Mouse (Mus musculus) cerebellum, adult 9-11 months (tissue): Measurements from ENCODE around the gene Tbc1d16.
"Not testable (repeated sequence)": the region's sequence is repeated elsewhere in the genome, so short reads cannot be mapped to it uniquely, and the experiment has no call there.

Experiments
- DNase-seq: peaks from one replicate; pipeline ENCODE4 v3.0.0; 2022

Tbc1d16 gene

GRCm38 (mm10) chr11:119228091-119228781 is at the start of gene Tbc1d16, which contains the start of gene Ccdc40:
Tbc1d16 (minus strand) TSS chr11:119228499.
Ccdc40 (plus strand) TSS chr11:119228572.
- peak; percentile 74 for DNase-seq

GRCm38 (mm10) chr11:119273186-119273930 is 45.1 kb upstream of the Tbc1d16 start:
- DNase-seq, result no peak

- not testable (repeated sequence) for DNase-seq
Measured at GRCm38 (mm10) chr11:119272492-119272891, 44.2 kb upstream of the Tbc1d16 start.

GRCm38 (mm10) chr11:119268557-119269195 is 40.4 kb upstream of the Tbc1d16 start:
- peak; percentile 62 for DNase-seq

- peak; percentile 96 for DNase-seq
Measured at GRCm38 (mm10) chr11:119267768-119268556, 39.7 kb upstream of the Tbc1d16 start, which contains the start of gene Gaa. Gaa (plus strand) TSS chr11:119267887.

GRCm38 (mm10) chr11:119267241-119267674 is 39.0 kb upstream of the Tbc1d16 start:
- DNase-seq, result peak; percentile 90

GRCm38 (mm10) chr11:119265811-119266210 is 37.5 kb upstream of the Tbc1d16 start:
- DNase-seq, result peak; percentile 27

GRCm38 (mm10) chr11:119264413-119264812 is 36.1 kb upstream of the Tbc1d16 start:
- peak; percentile 42 for DNase-seq

GRCm38 (mm10) chr11:119259977-119260376 is 31.7 kb upstream of the Tbc1d16 start:
- peak; percentile 67 for DNase-seq

GRCm38 (mm10) chr11:119258572-119259322 is 30.4 kb upstream of the Tbc1d16 start:
- DNase-seq, result peak; percentile 79

- DNase-seq, result no peak
Measured at GRCm38 (mm10) chr11:119258216-119258571, 29.9 kb upstream of the Tbc1d16 start.

GRCm38 (mm10) chr11:119256557-119256956 is 28.3 kb upstream of the Tbc1d16 start:
- DNase-seq, result not testable (repeated sequence)

- DNase-seq, result no peak
Measured at GRCm38 (mm10) chr11:119252854-119253541, 24.7 kb upstream of the Tbc1d16 start.

- DNase-seq, result no peak
Measured at GRCm38 (mm10) chr11:119250998-119251397, 22.7 kb upstream of the Tbc1d16 start.

- DNase-seq, result peak; percentile 75
Measured at GRCm38 (mm10) chr11:119249011-119249410, 20.7 kb upstream of the Tbc1d16 start.

- not testable (repeated sequence) for DNase-seq
Measured at GRCm38 (mm10) chr11:119245543-119245942, 17.2 kb upstream of the Tbc1d16 start.

- no peak for DNase-seq
Measured at GRCm38 (mm10) chr11:119239480-119239879, 11.2 kb upstream of the Tbc1d16 start.

- DNase-seq, result peak; percentile 39
Measured at GRCm38 (mm10) chr11:119238305-119238721, 10.0 kb upstream of the Tbc1d16 start.

GRCm38 (mm10) chr11:119237568-119238304 is 9.4 kb upstream of the Tbc1d16 start:
- DNase-seq, result no peak

- no peak for DNase-seq
Measured at GRCm38 (mm10) chr11:119237007-119237406, 8.7 kb upstream of the Tbc1d16 start.
